Mouse (Mus musculus) kidney, adult 10 weeks (tissue): ENCODE measurements around the gene Fgf16. TPM values are rescaled to one million over a fixed set of nuclear protein-coding genes. Genes with fewer than 3 reads are reported as not detected.

ENCODE experiments used
- polyA plus RNA-seq: library from polyadenylated mRNA; stranded (reverse); fragments of 350-450 nt; fragmentation: Illumina TruSeq; extraction: RNeasy Lipid Tissue Mini Kit (QIAGEN cat#74804); gene quantifications from one replicate; pipeline ENCODE4 v1.2.3, GENCODE M21; 2014; ENCODE audit warnings: low read depth, low replicate concordance

Fgf16 gene
- not detected for polyA plus RNA-seq

DNA sequence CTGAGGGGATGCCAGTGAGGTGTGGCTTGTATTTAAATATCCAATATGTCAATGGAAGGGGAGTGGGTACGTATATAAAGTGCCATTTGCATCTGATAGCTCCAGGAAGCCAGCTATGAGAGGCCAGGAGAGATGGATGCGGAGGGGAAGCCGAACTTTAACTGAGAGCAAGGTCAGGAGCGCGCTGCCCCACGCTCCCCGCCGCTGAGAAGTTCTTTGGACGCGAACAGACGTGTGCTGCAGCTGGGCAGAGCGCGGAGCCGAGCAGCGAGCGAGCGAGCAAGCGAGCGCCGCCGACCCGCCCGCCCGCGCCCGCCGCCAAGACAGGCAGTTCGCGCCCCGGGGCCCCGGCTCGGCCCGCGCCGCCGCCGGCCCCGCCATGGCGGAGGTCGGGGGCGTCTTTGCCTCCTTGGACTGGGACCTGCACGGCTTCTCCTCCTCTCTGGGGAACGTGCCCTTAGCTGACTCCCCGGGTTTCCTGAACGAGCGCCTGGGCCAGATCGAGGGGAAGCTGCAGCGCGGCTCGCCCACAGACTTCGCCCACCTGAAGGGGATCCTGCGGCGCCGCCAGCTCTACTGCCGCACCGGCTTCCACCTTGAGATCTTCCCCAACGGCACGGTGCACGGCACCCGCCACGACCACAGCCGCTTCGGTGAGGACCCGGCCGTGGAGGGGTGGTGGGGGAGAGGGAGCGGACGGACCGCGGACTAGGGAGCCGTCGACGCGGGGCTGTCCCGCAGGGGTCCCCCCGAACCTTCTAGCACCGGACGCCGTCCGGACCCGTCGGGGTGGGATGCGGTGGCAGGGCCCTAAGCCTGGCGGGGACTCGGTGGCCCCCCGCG is at the start of gene Fgf16:
Fgf16 (plus strand) TSS at position 118 of the 843 bp plus-strand sequence.

Other genes starting within 250 kb of the Fgf16 start
- 113 TPM for gene Atrx, start 165.1 kb downstream of the Fgf16 start, polyA plus RNA-seq
- gene Magt1, start 247.6 kb downstream of the Fgf16 start, polyA plus RNA-seq = 169 TPM